Mouse (Mus musculus) liver, embryonic 14.5 days (tissue): Measurements from ENCODE around the gene Pdlim5. TPM values are rescaled to one million over a fixed set of nuclear protein-coding genes. Genes with fewer than 3 reads are reported as not detected.

Experiments used
- polyA plus RNA-seq, 2 experiments: library from polyadenylated mRNA; depleted of rRNA in 1 of 2; stranded (reverse) in 1 of 2; unstranded in 1 of 2; fragments of >200 nt; fragmentation: Nextera tagmentation in 1 of 2; extraction: Ambion mirVana in 1 of 2; gene quantifications; 2 replicates each; pipeline versions ENCODE4 v1.2.1 to v1.2.3; 2012 to 2014

The Pdlim5 gene
- polyA plus RNA-seq, 2 experiments, result 7.9 to 8.4 TPM

Other genes with a start within 250 kb of the Pdlim5 start
- 0.03 TPM in 2 replicates for gene Bmpr1b, start 226.3 kb downstream of the Pdlim5 start, polyA plus RNA-seq (2012; rRNA removed)
- 0.05 and 0.09 TPM in 2 replicates for gene Bmpr1b, start 226.3 kb downstream of the Pdlim5 start, polyA plus RNA-seq (2014; fragmentation: Nextera tagmentation; extraction: Ambion mirVana)
- gene Gbp5, start 98.3 kb upstream of the Pdlim5 start, polyA plus RNA-seq (2012; rRNA removed), result 0.10 and 0.26 TPM in 2 replicates
- 0.04 TPM in 1 of 2 replicates, not detected in the other for gene Gbp5, start 98.3 kb upstream of the Pdlim5 start, polyA plus RNA-seq (2014; fragmentation: Nextera tagmentation; extraction: Ambion mirVana)
- 0.54 and 0.80 TPM in 2 replicates for gene Gbp7, start 134.6 kb upstream of the Pdlim5 start, polyA plus RNA-seq (2012; rRNA removed)
- gene Gbp7, start 134.6 kb upstream of the Pdlim5 start, polyA plus RNA-seq (2014; fragmentation: Nextera tagmentation; extraction: Ambion mirVana), result 2.5 and 2.7 TPM in 2 replicates
- gene Gbp3, start 164.3 kb upstream of the Pdlim5 start, polyA plus RNA-seq (2012; rRNA removed), result 0.42 and 1.4 TPM in 2 replicates
- gene Gbp3, start 164.3 kb upstream of the Pdlim5 start, polyA plus RNA-seq (2014; fragmentation: Nextera tagmentation; extraction: Ambion mirVana), result 1.2 and 1.3 TPM in 2 replicates
- gene Gbp2b, start 199.2 kb upstream of the Pdlim5 start, polyA plus RNA-seq (2012; rRNA removed), result 0.01 and 0.03 TPM in 2 replicates
- not detected in 2 replicates for gene Gbp2b, start 199.2 kb upstream of the Pdlim5 start, polyA plus RNA-seq (2014; fragmentation: Nextera tagmentation; extraction: Ambion mirVana)
- 0.81 and 1.3 TPM in 2 replicates for gene Gbp2, start 224.9 kb upstream of the Pdlim5 start, polyA plus RNA-seq (2012; rRNA removed)
- 1.8 and 2.2 TPM in 2 replicates for gene Gbp2, start 224.9 kb upstream of the Pdlim5 start, polyA plus RNA-seq (2014; fragmentation: Nextera tagmentation; extraction: Ambion mirVana)